Mouse (Mus musculus): ENCODE measurements around the gene 4931428F04Rik. TPM values are rescaled to one million over a fixed set of nuclear protein-coding genes. Genes with fewer than 3 reads are reported as not detected.
A peak's percentile ranks its signal among the peaks of the same experiment; 100 is the strongest.

Gene 4931428F04Rik
- polyA plus RNA-seq, 1 experiment from 2014 or later: 12.6 TPM

GRCm38 (mm10) chr8:105280567-105280966 is 9.1 kb downstream of the 4931428F04Rik start:
- H3K36me3 ChIP-seq: peaks cover 12% of the 10 kb centered on the region
- no peaks in the 10 kb centered on the region for H3K9me3 ChIP-seq (replicated peaks)
- peaks cover 55% of the 10 kb centered on the region for H3K27me3 ChIP-seq
- no peak for ATAC-seq (replicated peaks; ENCODE audit: low FRiP score)
- no peak overlapping the region for H3K27ac ChIP-seq
- H3K4me3 ChIP-seq (replicated peaks): no peak overlapping the region
- H3K4me2 ChIP-seq: no peak overlapping the region
- peaks cover 23% of the 10 kb centered on the region for H3K4me1 ChIP-seq
- 73% methylated on average over 3 of the region's 3 CpGs for WGBS
- no peak overlapping the region for H3K9ac ChIP-seq

- Histone ChIP-seq H3K9ac (no peak overlapping the region), H3K27ac (no peak overlapping the region), H3K4me3 (replicated peaks) (peak overlapping the region; percentile 26), H3K4me2 (peak overlapping the region; percentile 52), H3K36me3 (peaks cover 12% of the 10 kb centered on the region; the same call in 1 of the 2 replicates), H3K4me1 (peaks cover 27% of the 10 kb centered on the region), H3K9me3 (replicated peaks) (no peaks in the 10 kb centered on the region), H3K27me3 (peaks cover 71% of the 10 kb centered on the region)
- peak; percentile 55; the same call in 1 of the 2 replicates for ATAC-seq (replicated peaks; ENCODE audit: low FRiP score)
- 2% methylated on average over 28 of the region's 28 CpGs for WGBS
Measured at GRCm38 (mm10) chr8:105278911-105279334, 10.7 kb downstream of the 4931428F04Rik start.

- Histone ChIP-seq H3K9ac (no peak overlapping the region), H3K4me1 (peaks cover 27% of the 10 kb centered on the region), H3K4me2 (peak overlapping the region; percentile 71), H3K4me3 (replicated peaks) (peak overlapping the region; percentile 42), H3K27me3 (peaks cover 95% of the 10 kb centered on the region), H3K9me3 (replicated peaks) (no peaks in the 10 kb centered on the region), H3K27ac (no peak overlapping the region), H3K36me3 (0 out of 2 replicates have a peak, but pooled peaks cover 6% of the 10 kb centered on the region)
- WGBS: 3% methylated on average over 30 of the region's 30 CpGs
- peak; percentile 62; the same call in 1 of the 2 replicates for ATAC-seq (replicated peaks; ENCODE audit: low FRiP score)
Measured at GRCm38 (mm10) chr8:105276292-105277120, 13.2 kb downstream of the 4931428F04Rik start.

- H3K9me3 ChIP-seq (replicated peaks): no peaks in the 10 kb centered on the region
- WGBS: 2% methylated on average over 10 of the region's 10 CpGs
- no peak for ATAC-seq (replicated peaks; ENCODE audit: low FRiP score)
- H3K27me3 ChIP-seq: peaks cover 99% of the 10 kb centered on the region
- peaks cover 29% of the 10 kb centered on the region for H3K4me1 ChIP-seq
- 0 out of 2 replicates have a peak, but pooled peaks cover 3% of the 10 kb centered on the region for H3K36me3 ChIP-seq
- no peak within 1 kb of the TSS for H3K27ac ChIP-seq
- H3K4me2 ChIP-seq: peak within 1 kb of the TSS; percentile 71
- no peak within 1 kb of the TSS for H3K9ac ChIP-seq
- peak within 1 kb of the TSS; percentile 42 for H3K4me3 ChIP-seq (replicated peaks)
Measured at GRCm38 (mm10) chr8:105275840-105276239, 13.8 kb downstream of the 4931428F04Rik start, which contains the start of gene Nol3. TSS of gene Nol3 (plus strand) at chr8:105276140.

GRCm38 (mm10) chr8:105275387-105275786 is 14.3 kb downstream of the 4931428F04Rik start:
- peaks cover 33% of the 10 kb centered on the region for H3K4me1 ChIP-seq
- 0 out of 2 replicates have a peak, but pooled peaks cover 3% of the 10 kb centered on the region for H3K36me3 ChIP-seq
- no peak overlapping the region for H3K9ac ChIP-seq
- ATAC-seq (replicated peaks; ENCODE audit: low FRiP score): no peak
- 4% methylated on average over 10 of the region's 11 CpGs for WGBS
- H3K27me3 ChIP-seq: peaks cover 100% of the 10 kb centered on the region
- no peaks in the 10 kb centered on the region for H3K9me3 ChIP-seq (replicated peaks)
- no peak overlapping the region for H3K27ac ChIP-seq
- peak overlapping the region; percentile 71 for H3K4me2 ChIP-seq
- no peak overlapping the region; the same call in 1 of the 2 replicates for H3K4me3 ChIP-seq (replicated peaks)

- Histone ChIP-seq H3K4me2 (peak overlapping the region; percentile 92; the same call in 1 of the 2 replicates), H3K27ac (no peak overlapping the region), H3K9me3 (replicated peaks) (no peaks in the 10 kb centered on the region), H3K4me1 (peaks cover 43% of the 10 kb centered on the region), H3K9ac (no peak overlapping the region), H3K4me3 (replicated peaks) (peak overlapping the region; percentile 13; the same call in 1 of the 2 replicates), H3K27me3 (peaks cover 100% of the 10 kb centered on the region), H3K36me3 (no peaks in the 10 kb centered on the region)
- no peak for ATAC-seq (replicated peaks; ENCODE audit: low FRiP score)
- WGBS: under 1% methylated on average over 11 of the region's 11 CpGs
Measured at GRCm38 (mm10) chr8:105270916-105271186, 18.8 kb downstream of the 4931428F04Rik start.

GRCm38 (mm10) chr8:105270101-105270915 is 19.4 kb downstream of the 4931428F04Rik start:
- ATAC-seq (replicated peaks; ENCODE audit: low FRiP score): no peak
- Histone ChIP-seq H3K27ac (no peak overlapping the region), H3K9me3 (replicated peaks) (no peaks in the 10 kb centered on the region), H3K4me2 (peak overlapping the region; percentile 92), H3K9ac (no peak overlapping the region), H3K36me3 (no peaks in the 10 kb centered on the region), H3K27me3 (peaks cover 100% of the 10 kb centered on the region), H3K4me3 (replicated peaks) (peak overlapping the region; percentile 53), H3K4me1 (peaks cover 40% of the 10 kb centered on the region)
- WGBS: 1% methylated on average over 39 of the region's 39 CpGs

GRCm38 (mm10) chr8:105269461-105269947 is 20.2 kb downstream of the 4931428F04Rik start, which contains the start of gene Hsf4:
TSS of gene Hsf4 (plus strand) at chr8:105269801.
- WGBS: under 1% methylated on average over 42 of the region's 42 CpGs
- Histone ChIP-seq H3K27me3 (peaks cover 99% of the 10 kb centered on the region), H3K4me3 (replicated peaks) (peak within 1 kb of the TSS; percentile 53), H3K9ac (peak within 1 kb of the TSS; percentile 35; the same call in 1 of the 2 replicates), H3K27ac (no peak within 1 kb of the TSS), H3K9me3 (replicated peaks) (no peaks in the 10 kb centered on the region), H3K4me1 (peaks cover 46% of the 10 kb centered on the region), H3K36me3 (no peaks in the 10 kb centered on the region), H3K4me2 (peak within 1 kb of the TSS; percentile 92)
- 0 out of 2 replicates have a peak, but pooled peaks have one; percentile 9 for ATAC-seq (replicated peaks; ENCODE audit: low FRiP score)

GRCm38 (mm10) chr8:105269075-105269458 is 20.6 kb downstream of the 4931428F04Rik start:
- Histone ChIP-seq H3K4me2 (peak overlapping the region; percentile 92), H3K4me3 (replicated peaks) (peak overlapping the region; percentile 53), H3K27ac (no peak overlapping the region), H3K4me1 (peaks cover 47% of the 10 kb centered on the region), H3K27me3 (peaks cover 96% of the 10 kb centered on the region), H3K36me3 (no peaks in the 10 kb centered on the region), H3K9me3 (replicated peaks) (no peaks in the 10 kb centered on the region), H3K9ac (peak overlapping the region; percentile 35; the same call in 1 of the 2 replicates)
- no peak for ATAC-seq (replicated peaks; ENCODE audit: low FRiP score)
- WGBS: 2% methylated on average over 10 of the region's 10 CpGs

- H3K9ac ChIP-seq: peak overlapping the region; percentile 22; the same call in 1 of the 2 replicates
- peak overlapping the region; percentile 53 for H3K4me3 ChIP-seq (replicated peaks)
- no peaks in the 10 kb centered on the region for H3K9me3 ChIP-seq (replicated peaks)
- ATAC-seq (replicated peaks; ENCODE audit: low FRiP score): peak; percentile 43
- no peak overlapping the region for H3K27ac ChIP-seq
- under 1% methylated on average over 65 of the region's 65 CpGs for WGBS
- H3K4me1 ChIP-seq: peaks cover 51% of the 10 kb centered on the region
- peak overlapping the region; percentile 92 for H3K4me2 ChIP-seq
- H3K36me3 ChIP-seq: no peaks in the 10 kb centered on the region
- peaks cover 94% of the 10 kb centered on the region for H3K27me3 ChIP-seq
Measured at GRCm38 (mm10) chr8:105268342-105269074, 21.2 kb downstream of the 4931428F04Rik start.

GRCm38 (mm10) chr8:105266775-105267174 is 22.9 kb downstream of the 4931428F04Rik start:
- 22% methylated on average over 13 of the region's 13 CpGs for WGBS
- Histone ChIP-seq H3K4me3 (replicated peaks) (no peak overlapping the region), H3K27ac (no peak overlapping the region), H3K27me3 (peaks cover 90% of the 10 kb centered on the region), H3K9me3 (replicated peaks) (no peaks in the 10 kb centered on the region), H3K4me2 (no peak overlapping the region), H3K4me1 (peaks cover 51% of the 10 kb centered on the region), H3K36me3 (no peaks in the 10 kb centered on the region), H3K9ac (no peak overlapping the region)
- ATAC-seq (replicated peaks; ENCODE audit: low FRiP score): no peak

Data from kidney, embryonic 15.5 days (tissue).